Mouse (Mus musculus) forebrain, embryonic 11.5 days (tissue): ENCODE measurements around the gene Spns2. TPM values are rescaled to one million over a fixed set of nuclear protein-coding genes. Genes with fewer than 3 reads are reported as not detected.

Experiments
- ATAC-seq: fragments of 200-750 bp; cut with Nextera tagmentation; replicated peaks from 2 replicates; pipeline ENCODE4 v1.8.0; 2017; ENCODE audit warnings: moderate TSS enrichment; ENCODE audit not compliant: low FRiP score
- DNase-seq: peaks from one replicate; pipeline ENCODE4 v3.0.0-alpha.2; 2017; ENCODE audit warnings: low spot score
- H3K27ac ChIP-seq: fragments of 300-500 bp; sonication (generic); 2 replicates; pipeline ENCODE4 v1.5.1; 2014; ENCODE audit warnings: low read depth, low read length
- H3K27me3 ChIP-seq: fragments of 300-500 bp; sonication (generic); 2 replicates; pipeline ENCODE4 v1.6.1; 2014; ENCODE audit warnings: mild to moderate bottlenecking, low read length, mixed read lengths; ENCODE audit not compliant: control insufficient read depth, insufficient read depth
- H3K36me3 ChIP-seq: fragments of 300-500 bp; sonication (generic); 2 replicates; pipeline ENCODE4 v1.6.1; 2014; ENCODE audit warnings: mild to moderate bottlenecking, low read length, moderate library complexity, mixed read lengths; ENCODE audit not compliant: control insufficient read depth, insufficient read depth
- H3K4me1 ChIP-seq: fragments of 300-500 bp; sonication (generic); replicated peaks from 2 replicates; pipeline ENCODE4 v1.6.1; 2014; ENCODE audit warnings: low read length, mixed read lengths; ENCODE audit not compliant: control insufficient read depth, insufficient read depth
- H3K4me2 ChIP-seq: fragments of 300-500 bp; sonication (generic); 2 replicates; pipeline ENCODE4 v1.6.1; 2014; ENCODE audit warnings: low read depth, mild to moderate bottlenecking, low read length, moderate library complexity, mixed read lengths; ENCODE audit not compliant: severe bottlenecking
- H3K4me3 ChIP-seq: fragments of 300-500 bp; sonication (generic); 2 replicates; pipeline ENCODE4 v1.5.1; 2014; ENCODE audit warnings: low read depth, low read length
- H3K9ac ChIP-seq: fragments of 300-500 bp; sonication (generic); 2 replicates; pipeline ENCODE4 v1.6.1; 2014; ENCODE audit warnings: low read length
- H3K9me3 ChIP-seq: fragments of 300-500 bp; sonication (generic); 2 replicates; pipeline ENCODE4 v1.6.1; 2016; ENCODE audit warnings: low read length, mixed read lengths; ENCODE audit not compliant: control insufficient read depth
- WGBS: fragments of 180-500 bp; shearing (Covaris S2); extraction: QIAGEN DNeasy Blood & Tissue Kit; methylation state at CpG from one replicate; pipeline ENCODE4 v1.1.7; 2014; 5-methylcytosine and 5-hydroxymethylcytosine counted together
- polyA plus RNA-seq: library from polyadenylated mRNA; unstranded; fragments of >200 nt; fragmentation: Nextera tagmentation; extraction: Ambion mirVana; gene quantifications from 2 replicates; pipeline ENCODE4 v1.2.1, GENCODE M21; 2014

Gene Spns2
- polyA plus RNA-seq, 1 experiment from 2014 or later = 4.0 TPM

DNA sequence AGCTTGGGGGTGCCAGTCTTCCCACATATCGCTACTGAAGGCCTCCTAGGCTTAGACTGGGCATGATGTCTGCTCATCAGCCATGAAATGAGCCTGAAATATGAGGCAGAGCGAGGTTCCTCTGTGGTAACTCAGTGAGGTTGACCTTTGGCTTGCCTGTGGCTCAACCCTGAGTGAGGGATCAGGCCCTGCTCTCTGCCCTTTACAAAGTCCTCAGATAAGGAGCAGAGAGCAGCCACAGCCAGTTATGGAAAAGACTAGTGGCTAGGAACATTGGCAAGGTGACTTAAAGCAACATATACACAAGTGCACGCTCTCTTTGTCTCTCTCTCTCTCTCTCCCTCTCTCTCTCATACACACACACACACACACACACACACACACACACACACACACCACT lies 14.8 kb downstream of the Spns2 start:
- Histone ChIP-seq H3K36me3 (no peaks in the 10 kb centered on the region), H3K27me3 (no peaks in the 10 kb centered on the region), H3K9me3 (no peaks in the 10 kb centered on the region), H3K9ac (no peak overlapping the region), H3K4me3 (no peak overlapping the region), H3K4me2 (no peak overlapping the region), H3K27ac (no peak overlapping the region), H3K4me1 (no peaks in the 10 kb centered on the region)
- DNase-seq (no peak), ATAC-seq (no peak)
- 77% methylated on average over 3 of the region's 3 CpGs for WGBS

GRCm38 (mm10) chr11:72473540-72473939 lies 16.2 kb downstream of the Spns2 start:
- ATAC-seq (no peak), DNase-seq (no peak)
- no peaks in the 10 kb centered on the region for H3K27me3 ChIP-seq
- H3K9ac ChIP-seq = no peak overlapping the region
- no peak overlapping the region for H3K4me2 ChIP-seq
- H3K4me1 ChIP-seq = no peaks in the 10 kb centered on the region
- H3K4me3 ChIP-seq = no peak overlapping the region
- 85% methylated on average over 4 of the region's 4 CpGs for WGBS
- H3K27ac ChIP-seq = no peak overlapping the region
- no peaks in the 10 kb centered on the region for H3K36me3 ChIP-seq
- H3K9me3 ChIP-seq = no peaks in the 10 kb centered on the region

DNA sequence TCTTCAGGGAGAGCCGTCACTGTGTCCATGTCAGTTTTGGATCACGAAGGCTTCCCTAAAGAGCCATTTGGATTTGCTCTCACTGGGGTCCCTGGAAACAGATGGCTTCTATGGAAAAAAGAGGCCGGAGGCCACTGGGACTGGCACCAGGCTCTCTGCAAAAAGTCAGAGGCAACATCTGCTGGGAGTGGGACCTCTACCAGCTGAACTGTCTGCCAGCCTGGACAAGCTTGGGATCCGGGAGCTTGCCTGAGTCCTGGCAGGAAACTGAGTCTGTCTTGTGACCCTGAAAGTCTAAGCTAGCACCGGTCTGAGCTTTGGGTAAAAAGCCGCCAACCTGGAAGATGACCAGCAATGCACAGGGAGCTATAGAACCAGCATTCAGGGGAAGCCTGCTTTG lies 18.3 kb downstream of the Spns2 start:
- ATAC-seq (no peak), DNase-seq (no peak)
- no peak overlapping the region for H3K4me2 ChIP-seq
- no peak overlapping the region for H3K9ac ChIP-seq
- no peaks in the 10 kb centered on the region for H3K4me1 ChIP-seq
- no peaks in the 10 kb centered on the region for H3K9me3 ChIP-seq
- no peaks in the 10 kb centered on the region for H3K27me3 ChIP-seq
- H3K27ac ChIP-seq = no peak overlapping the region
- no peaks in the 10 kb centered on the region for H3K36me3 ChIP-seq
- 86% methylated on average over 6 of the region's 6 CpGs for WGBS
- H3K4me3 ChIP-seq = no peak overlapping the region

- DNase-seq (no peak), ATAC-seq (no peak)
- no peak overlapping the region for H3K4me2 ChIP-seq
- no peaks in the 10 kb centered on the region for H3K27me3 ChIP-seq
- no peak overlapping the region for H3K4me3 ChIP-seq
- WGBS = 67% methylated on average over 4 of the region's 4 CpGs
- H3K9ac ChIP-seq = no peak overlapping the region
- H3K27ac ChIP-seq = no peak overlapping the region; the same call in 1 of the 2 replicates
- H3K4me1 ChIP-seq = no peaks in the 10 kb centered on the region
- no peaks in the 10 kb centered on the region for H3K36me3 ChIP-seq
- H3K9me3 ChIP-seq = no peaks in the 10 kb centered on the region
Measured at GRCm38 (mm10) chr11:72470004-72470403, 19.7 kb downstream of the Spns2 start.

GRCm38 (mm10) chr11:72469217-72469616 lies 20.5 kb downstream of the Spns2 start:
- Histone ChIP-seq H3K9me3 (no peaks in the 10 kb centered on the region), H3K9ac (no peak overlapping the region), H3K27ac (no peak overlapping the region), H3K36me3 (no peaks in the 10 kb centered on the region), H3K27me3 (no peaks in the 10 kb centered on the region), H3K4me1 (no peaks in the 10 kb centered on the region), H3K4me3 (no peak overlapping the region), H3K4me2 (no peak overlapping the region)
- DNase-seq (no peak), ATAC-seq (no peak; the same call in 1 of the 2 replicates)
- WGBS = 40% methylated on average over 5 of the region's 5 CpGs

- H3K36me3 ChIP-seq = no peaks in the 10 kb centered on the region
- H3K27ac ChIP-seq = no peak overlapping the region
- ATAC-seq (no peak), DNase-seq (no peak)
- H3K27me3 ChIP-seq = no peaks in the 10 kb centered on the region
- no peak overlapping the region for H3K9ac ChIP-seq
- no peaks in the 10 kb centered on the region for H3K9me3 ChIP-seq
- no peak overlapping the region for H3K4me2 ChIP-seq
- H3K4me1 ChIP-seq = no peaks in the 10 kb centered on the region
- WGBS = 78% methylated on average over 5 of the region's 5 CpGs
- no peak overlapping the region for H3K4me3 ChIP-seq
Measured at GRCm38 (mm10) chr11:72468525-72468924, 21.2 kb downstream of the Spns2 start.

- no peaks in the 10 kb centered on the region for H3K27me3 ChIP-seq
- H3K9ac ChIP-seq = no peak overlapping the region
- DNase-seq (no peak), ATAC-seq (no peak)
- H3K4me3 ChIP-seq = no peak overlapping the region
- no peaks in the 10 kb centered on the region for H3K4me1 ChIP-seq
- no peaks in the 10 kb centered on the region for H3K36me3 ChIP-seq
- H3K27ac ChIP-seq = no peak overlapping the region
- no peak overlapping the region for H3K4me2 ChIP-seq
- 71% methylated on average over 11 of the region's 11 CpGs for WGBS
- no peaks in the 10 kb centered on the region for H3K9me3 ChIP-seq
Measured at GRCm38 (mm10) chr11:72466694-72467507, 22.8 kb downstream of the Spns2 start.

DNA sequence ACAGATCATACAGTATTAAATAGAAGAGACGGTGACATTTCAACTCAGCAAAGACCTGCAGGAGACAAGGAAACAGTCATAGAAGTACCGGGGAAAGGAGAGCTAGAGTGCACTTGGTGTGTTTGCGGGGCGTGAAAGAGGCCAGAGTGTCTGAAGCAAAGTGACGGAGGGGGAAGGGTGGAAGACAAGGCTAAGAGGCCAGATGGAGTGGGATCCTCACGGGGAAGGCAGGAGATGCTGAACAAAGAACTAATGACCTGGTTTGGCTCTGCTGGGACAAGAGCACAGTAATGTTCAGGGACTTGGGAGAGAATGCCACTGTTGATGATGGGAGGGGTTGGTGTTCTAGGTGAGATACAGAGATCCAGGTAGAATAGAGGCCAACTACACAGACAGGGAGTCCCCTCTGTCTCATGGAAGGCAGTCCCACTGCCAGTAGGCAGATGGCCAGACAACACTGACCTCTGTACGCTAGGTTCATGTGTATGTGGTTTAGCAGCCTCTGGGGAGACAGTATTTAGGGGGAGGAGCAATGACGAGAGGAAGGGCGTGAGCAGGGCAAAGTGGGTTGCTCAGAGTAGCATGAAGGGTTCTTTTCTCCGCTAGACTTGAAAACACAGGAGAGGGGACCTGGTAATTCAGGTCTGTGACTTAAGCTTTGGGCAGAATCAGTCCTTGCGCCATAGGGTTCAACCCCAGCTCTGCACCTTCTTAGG lies 23.6 kb downstream of the Spns2 start:
- Histone ChIP-seq H3K9ac (no peak overlapping the region), H3K36me3 (no peaks in the 10 kb centered on the region), H3K9me3 (no peaks in the 10 kb centered on the region), H3K4me2 (no peak overlapping the region), H3K4me1 (no peaks in the 10 kb centered on the region), H3K27ac (no peak overlapping the region), H3K4me3 (no peak overlapping the region), H3K27me3 (no peaks in the 10 kb centered on the region)
- WGBS = 71% methylated on average over 11 of the region's 11 CpGs
- no peak for ATAC-seq
- no peak for DNase-seq
